Mouse (Mus musculus) thymus, postnatal 36 days (tissue): ENCODE results near the gene Nck2.
"Not testable (repeated sequence)": the region's sequence is repeated elsewhere in the genome, so short reads cannot be mapped to it uniquely, and the experiment has no call there.

Experiments
- DNase-seq, 2 experiments: peaks; one replicate each; pipeline ENCODE4 v3.0.0; 2022; ENCODE audit warnings: mixed read lengths in 2 of 2

The Nck2 gene

DNA sequence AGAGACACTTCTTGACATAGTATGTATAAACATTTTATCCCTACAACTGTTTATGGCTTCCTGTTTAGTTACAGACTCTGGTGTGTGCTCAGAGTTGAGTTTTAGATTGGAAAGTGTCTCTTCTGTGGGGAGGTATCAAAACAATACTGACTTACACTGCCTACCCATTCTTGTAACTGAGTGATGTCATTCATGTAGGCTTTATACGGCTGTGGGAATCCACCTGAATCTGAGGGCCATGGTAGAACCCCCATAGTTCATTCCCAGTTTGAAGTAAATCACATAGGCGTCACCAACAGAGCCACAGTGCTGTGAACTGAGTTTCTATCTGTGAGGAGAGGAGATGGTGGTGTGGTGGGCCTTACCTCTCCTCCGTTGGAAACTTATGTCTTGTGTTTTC, 92.6 kb downstream of the Nck2 start:
- no peak for DNase-seq

DNA sequence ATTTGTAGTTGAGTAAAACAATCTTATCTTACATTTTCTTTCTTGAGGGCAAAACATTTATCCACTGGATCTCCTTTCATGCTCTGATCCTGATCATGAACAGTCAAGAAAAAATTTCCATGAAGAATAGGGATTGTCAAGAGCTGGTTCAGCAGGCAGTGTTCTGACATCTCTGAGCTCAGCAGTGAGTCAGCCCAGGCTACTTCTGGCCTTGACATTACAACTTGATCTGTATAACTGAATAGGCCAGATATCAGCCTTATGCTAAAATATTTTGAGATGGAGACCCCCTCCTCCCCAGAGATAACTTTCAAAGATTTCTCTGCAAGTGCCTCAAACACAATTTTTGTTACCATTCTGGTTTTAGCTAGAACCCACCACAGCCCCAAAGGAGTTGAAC, 93.1 kb downstream of the Nck2 start:
- DNase-seq: no peak

DNA sequence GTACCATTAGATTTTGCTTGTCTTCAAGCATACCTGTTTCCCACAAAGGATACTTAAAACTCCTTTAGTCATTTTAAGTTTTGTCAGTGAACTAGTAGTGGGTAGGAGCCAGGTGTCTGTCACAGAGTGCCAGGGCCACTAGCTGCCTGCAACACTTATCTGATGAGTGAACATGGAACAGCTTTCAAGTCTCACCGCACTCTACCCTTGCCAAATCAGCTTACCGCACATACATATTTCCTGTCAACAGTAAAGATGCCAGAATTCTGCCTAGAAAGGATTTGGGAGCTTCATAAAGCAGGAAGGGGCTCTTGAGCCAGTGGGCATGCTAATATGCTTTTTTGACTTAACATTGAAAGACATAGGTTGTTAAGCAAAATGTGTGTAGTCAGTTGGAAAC, 94.3 kb downstream of the Nck2 start:
- DNase-seq: peak in 1 of 2 experiments; percentile 42

DNA sequence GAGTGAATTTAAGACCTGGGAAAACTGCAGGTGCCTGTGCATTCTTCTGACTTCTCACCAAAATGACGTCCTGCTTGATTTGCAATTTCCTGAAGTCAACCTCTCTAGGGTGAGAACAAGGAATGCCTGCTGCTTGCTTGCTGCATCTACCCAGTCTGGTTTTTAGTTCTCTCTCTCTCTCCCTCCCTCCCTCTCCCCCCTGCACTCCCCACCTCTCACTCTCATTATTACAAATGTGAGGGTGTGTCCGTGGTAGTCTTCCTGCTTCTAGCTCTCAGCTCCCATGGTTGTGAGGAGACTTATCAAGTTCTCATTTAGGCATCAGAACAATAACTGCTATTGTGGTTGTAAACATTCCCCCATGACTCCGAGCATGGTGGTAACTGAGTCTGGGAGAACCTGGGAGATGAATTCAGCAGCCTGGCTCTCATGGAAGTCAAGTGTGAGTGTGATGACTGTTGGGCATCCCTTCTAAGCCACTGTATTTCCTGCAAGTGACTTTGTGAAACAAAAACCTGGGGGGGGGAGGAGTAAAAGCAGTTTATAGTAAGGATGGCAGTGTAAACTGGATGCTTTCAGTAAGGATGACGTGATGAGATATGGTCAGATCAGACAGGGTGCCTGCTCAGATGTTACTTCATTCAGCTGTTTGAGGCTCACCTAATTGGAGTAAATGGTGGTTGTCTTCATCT, 95.5 kb downstream of the Nck2 start:
- DNase-seq: no peak

DNA sequence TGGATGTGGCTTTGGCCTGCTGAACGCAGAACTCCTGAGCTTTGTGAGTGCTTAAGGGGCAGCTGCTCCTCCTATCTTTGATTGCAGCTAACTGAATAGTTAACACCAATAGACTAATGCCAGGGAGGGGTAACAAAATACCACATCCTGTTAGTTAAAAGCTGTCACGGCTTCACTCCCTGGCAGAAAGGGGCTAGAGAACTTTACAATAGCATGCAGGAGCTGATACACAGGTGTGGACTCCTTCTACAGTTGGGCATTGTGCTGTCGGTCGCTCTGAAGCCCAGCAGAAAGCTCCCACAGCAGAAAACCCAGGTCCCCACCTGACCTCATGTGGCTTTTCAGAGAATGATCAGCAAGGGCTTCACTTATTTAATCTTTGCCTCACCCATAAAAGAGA, 98.0 kb downstream of the Nck2 start:
- peak; percentile 46 to 62 for DNase-seq

DNA sequence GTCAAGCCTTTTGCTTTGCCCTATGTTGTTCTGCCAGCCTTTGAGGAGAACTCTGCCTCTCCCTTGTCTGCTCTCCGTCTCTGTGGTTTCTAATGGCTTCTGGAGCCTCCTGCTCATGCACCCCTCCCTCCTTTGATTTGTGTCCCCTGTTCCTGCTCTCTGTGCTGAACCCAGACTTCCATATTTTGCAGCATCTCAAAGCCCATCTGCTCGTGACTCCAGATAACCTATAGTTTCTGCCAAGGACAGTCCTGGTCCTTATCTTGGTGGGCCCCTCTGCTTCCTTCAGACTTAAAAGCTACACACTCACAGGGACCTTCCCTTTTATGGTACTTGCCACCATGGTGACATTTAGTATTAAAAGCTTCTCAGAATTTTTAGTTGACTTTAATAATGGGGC, 103.3 kb downstream of the Nck2 start:
- no peak for DNase-seq

DNA sequence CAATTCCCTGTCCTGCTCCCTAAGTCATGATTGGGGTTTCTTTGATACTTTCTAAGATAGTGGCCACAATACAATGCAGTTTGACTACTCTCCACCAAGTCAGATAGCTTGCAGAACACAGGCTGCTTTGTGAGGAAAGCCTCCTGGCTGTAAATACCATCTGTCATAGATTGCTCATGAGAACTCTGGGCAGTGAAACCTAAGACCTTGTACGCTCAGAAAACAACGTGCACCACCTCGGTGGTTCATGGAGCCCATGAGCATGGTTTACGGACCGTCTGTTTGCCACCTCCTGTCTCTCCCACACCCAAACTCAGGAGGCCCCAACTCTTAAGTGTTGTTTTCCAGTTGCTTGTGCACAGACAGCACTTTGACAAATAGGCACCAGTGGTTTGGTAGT, 104.4 kb downstream of the Nck2 start:
- no peak for DNase-seq

DNA sequence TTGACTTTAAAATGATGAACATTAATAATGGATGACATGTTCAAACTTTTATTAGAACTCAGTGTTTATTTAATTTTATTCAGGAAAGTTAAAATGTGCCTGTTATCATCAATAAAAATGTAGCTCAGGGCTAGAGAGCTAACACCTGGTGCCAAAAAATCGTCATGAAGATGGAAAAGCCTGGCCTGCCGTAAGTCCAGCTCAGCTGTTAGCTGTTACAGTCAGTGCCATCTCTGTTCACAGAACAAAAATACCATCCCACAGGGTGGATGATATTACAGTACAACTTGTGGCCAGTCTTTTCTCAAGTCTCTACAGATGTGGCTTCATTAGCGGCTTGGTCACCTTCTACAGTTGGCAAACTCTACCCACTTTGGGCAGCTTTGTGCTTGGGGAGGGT, 106.1 kb downstream of the Nck2 start:
- no peak for DNase-seq

DNA sequence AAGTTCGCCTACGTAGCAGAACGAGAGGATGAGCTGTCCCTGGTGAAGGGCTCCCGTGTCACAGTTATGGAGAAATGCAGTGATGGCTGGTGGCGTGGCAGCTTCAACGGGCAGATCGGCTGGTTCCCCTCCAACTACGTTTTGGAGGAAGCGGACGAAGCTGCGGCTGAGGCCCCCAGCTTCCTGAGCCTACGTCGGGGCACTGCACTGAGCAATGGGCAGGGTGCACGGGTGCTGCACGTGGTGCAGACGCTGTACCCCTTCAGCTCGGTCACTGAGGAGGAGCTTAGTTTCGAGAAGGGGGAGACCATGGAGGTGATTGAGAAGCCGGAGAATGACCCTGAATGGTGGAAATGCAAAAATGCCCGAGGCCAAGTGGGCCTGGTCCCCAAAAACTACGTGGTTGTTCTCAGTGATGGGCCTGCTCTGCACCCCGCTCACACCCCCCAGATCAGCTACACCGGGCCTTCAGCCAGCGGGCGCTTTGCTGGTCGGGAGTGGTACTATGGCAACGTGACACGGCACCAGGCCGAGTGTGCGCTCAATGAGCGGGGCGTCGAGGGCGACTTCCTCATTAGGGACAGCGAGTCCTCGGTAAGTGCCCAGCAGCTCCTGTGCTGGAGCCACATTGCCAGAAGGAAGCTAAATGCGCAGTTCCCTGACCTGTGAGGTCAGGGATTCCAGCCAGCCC, 109.8 kb downstream of the Nck2 start:
- not testable (repeated sequence) for DNase-seq

DNA sequence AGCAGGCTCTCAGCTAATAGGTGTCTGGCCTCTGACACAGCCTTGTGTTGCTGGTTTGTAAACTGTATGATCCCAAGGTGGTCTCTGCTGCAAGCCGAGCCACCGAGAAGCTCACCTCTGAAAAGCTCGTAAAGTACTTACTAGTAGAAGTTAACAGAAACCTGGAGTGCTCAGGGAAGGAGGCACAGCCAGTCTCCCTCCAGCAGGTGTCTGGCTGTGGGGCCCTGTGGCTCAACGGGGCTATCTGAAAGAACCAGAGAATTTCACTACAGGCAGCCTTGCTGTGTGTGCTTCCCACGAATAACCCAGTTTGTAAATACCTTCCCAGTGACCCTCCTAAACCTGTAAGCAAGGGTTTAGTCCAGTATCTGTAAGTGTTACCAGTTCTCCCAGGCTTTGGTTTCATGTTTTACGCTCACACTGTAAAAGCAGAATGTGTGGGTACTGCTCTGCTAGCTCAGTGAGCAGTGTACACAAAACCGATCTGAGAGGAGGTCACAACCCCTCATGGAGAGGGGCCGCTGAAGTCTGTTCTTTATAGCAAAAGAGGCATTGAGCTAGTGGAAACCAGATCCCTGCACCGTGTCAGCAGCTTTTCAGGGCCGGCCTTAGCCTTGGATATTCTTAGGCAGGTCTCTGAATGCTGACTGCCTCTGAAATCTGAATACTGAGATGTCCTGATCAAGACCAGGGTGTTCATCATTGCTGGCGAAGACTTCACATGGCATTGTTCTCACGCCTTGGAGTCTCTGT, 111.0 kb downstream of the Nck2 start:
- DNase-seq: no peak

DNA sequence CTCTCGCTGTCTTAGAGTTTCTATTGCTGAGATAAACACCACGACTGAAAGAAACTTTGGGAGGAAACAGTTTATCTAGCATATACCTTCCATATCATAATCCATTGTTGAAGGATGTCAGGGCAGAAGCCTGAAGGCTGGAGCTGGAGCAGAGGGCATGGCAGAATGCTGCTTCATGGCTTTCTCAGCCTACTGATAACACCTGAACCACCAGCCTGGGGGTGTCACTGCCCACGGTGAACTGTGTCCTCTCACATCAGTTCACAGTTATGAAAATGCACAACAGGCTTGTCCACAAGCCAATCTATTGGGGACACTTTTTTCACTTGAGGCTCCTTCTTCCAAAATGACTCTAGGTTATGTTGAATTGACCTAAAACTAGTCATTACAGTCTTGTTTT, 114.0 kb downstream of the Nck2 start:
- no peak for DNase-seq

DNA sequence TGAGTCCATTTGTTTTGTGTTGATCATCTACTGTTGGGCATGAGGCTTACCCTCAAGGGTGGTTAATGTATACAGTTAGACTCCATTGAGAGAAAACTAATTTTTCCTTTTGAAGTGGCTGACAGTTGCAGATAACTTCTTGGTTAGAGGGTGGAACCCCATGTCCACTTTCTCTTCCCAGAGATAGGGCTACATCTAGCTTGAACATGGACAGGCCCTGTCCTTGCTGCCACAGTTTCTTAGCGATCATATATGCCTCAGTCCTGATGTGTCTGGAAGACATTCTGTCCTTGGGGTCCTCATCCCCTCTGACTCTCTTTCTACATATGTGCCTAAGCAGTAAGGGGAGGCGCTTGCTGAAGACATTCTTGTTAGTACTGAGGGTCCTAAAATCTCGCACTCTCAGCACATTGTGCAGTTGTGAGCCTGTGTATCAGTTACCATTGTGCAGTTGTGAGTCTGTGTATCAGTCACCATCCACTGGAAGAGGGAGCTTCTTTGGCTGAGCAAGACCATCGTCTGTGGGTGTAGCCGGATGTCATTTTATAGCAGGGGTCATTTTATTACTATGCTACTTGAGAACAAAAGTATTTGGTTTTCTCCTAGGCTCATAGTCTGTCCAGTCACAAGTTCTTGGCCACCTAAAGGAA, 114.8 kb downstream of the Nck2 start:
- DNase-seq: no peak

DNA sequence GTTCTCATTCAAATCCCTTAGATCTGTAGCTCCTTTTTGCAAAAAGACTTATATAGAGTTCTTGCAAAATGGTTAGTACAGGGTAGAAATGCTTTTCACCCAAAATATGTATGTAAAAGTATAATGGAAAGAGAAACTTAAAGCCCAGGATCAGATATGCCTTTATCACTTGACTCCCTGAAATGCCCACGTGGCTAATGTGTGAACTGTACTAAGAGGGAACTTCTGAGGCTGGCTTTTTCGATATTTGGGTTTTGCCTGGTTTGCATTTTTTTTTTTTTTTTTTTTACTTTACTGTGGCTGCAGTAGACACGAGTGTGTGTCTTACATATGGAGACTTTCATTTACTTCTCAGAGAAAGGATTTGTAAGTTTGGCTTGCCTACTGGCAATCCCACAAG, 116.7 kb downstream of the Nck2 start:
- no peak for DNase-seq

DNA sequence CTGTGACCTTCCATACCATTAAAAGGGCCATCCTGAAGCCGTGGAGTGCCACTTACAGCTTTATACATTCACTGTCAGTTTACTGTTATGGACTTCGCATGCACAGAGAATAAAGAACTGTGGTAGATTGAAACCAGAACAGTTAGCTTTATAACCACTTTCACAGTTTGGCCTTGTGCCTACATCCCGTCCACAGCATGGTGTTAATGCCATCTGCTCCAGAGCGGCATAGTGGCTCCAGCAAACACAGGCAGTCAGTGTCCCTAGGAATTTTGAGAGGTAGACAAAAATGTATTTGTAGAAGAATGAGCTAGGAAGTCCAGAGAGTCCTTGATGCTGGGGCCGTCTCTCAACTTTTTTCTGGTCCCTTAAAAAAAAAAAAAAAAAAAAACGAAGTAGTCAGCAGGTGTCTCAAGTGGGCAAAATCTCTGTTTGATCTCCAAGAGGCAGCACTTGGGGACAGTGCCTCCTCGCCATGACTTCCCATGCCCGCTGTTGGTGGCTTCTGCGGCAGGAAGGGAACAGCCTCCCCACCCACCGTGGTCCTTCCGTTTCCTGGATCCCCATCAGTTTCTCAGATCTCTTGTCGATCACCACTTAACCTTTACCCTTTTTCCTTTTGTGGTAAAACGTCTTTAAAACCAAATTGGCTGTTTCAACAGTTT, 117.8 kb downstream of the Nck2 start:
- peak; percentile 61 to 70 for DNase-seq

DNA sequence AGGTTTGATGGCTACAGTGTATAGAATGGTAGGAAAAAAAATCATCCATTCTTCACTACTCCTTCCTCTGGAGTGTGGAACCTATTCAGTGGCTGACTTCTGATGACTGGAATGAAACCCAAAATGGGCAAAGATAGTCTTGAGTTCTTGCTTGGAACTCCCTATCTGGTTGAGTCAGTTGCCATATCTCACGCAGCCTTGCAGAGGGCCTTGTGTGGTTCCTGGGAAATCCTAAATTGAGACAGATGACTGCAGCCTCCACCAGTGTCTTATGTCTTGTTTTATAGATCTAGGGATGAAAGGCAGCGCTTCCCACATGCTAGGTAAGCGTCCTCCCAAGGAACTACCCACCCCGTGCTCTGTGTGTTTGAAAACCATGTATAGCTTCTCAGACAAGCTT, 120.9 kb downstream of the Nck2 start:
- no peak for DNase-seq

DNA sequence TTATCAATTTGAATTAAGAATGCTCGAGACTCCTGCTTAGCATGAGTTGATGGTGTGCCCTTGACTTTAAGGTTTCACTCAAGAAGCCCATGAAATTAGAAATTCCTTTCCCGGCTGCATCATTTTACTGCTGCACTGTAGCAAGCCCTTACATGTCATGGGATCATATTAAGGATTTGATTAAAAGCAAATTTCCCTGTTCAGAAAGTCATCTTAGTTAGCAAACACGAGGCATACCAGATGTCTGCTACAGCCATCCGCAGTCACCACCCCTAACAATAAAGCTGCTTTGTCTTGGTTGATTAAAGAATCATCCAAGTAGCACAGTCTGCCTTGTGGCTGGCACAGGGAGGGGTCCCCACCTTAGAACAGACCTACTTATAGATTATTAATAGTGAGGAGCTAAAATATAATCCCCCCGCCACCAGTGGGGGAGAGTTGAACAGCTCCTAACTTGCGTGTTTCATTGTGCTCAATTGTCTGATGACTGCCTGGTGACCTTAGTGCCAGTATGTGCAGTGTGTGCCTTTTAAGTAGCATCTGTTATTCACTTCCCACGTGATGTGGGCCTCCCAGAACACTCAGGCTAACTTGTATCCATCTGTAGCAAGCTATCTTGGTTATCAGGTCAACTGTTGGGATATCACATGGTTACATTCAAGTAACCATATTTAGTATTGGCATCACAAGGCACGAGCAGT, 122.4 kb downstream of the Nck2 start:
- no peak for DNase-seq

DNA sequence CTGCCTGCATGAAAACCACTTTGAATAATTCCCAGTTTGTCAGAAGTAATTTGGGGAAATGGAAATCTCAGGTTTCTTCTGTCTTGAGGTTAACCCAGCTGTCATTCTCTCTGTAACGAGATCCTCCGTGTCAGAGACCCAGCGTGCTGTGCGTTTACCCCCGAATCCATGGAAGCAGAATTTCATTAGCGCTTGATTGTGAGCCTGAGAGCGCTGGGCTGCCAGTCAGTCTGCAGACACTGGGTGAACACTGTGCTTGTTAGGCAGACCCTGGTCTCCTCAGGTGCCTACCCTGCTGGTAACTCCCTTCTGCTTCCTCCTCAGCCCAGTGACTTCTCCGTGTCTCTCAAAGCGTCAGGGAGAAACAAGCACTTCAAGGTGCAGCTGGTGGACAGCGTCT, 124.4 kb downstream of the Nck2 start:
- no peak for DNase-seq

DNA sequence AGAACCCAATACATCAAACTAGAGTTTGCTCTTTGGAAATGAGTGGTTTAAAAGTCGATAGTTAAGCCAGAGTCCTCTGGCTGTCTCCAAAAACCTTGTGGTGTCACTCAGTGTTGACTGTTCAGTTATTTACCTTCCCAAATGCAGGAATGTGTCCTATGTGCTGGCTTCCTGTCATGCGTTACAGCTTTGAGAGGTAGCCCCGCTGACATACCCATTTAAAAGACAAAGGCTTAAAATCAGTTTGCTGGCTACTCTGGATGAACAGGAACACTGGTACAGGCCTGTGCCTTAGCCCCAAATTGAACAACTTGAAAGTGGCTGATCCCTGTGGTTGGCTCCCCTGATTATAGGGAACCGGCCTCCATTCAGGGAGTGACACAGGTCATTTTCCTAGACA, 126.7 kb downstream of the Nck2 start:
- no peak for DNase-seq

DNA sequence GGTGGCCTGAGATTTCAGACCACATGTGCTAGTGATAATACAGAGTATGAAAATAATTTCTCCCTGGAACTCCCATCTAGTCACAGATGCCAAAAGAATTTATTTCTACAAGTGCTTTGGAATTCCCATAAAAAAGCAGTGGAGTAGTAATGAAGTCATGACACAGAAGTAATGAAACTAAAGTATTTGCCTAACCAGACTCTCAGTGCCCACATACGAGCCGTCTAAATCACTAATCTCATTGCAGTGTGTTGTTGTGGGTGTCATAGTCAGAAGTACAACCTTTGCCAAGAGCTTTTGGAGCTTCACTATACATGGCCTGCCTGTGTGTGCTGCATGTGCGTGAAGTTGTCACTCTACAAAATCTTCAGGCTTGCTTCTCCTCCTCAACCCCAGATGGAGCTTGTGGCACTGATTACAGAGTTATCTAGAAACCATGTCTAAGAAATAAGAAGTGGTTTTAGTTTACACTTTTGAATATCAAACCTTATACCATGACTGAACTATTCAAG, 130.5 kb downstream of the Nck2 start:
- no peak for DNase-seq

DNA sequence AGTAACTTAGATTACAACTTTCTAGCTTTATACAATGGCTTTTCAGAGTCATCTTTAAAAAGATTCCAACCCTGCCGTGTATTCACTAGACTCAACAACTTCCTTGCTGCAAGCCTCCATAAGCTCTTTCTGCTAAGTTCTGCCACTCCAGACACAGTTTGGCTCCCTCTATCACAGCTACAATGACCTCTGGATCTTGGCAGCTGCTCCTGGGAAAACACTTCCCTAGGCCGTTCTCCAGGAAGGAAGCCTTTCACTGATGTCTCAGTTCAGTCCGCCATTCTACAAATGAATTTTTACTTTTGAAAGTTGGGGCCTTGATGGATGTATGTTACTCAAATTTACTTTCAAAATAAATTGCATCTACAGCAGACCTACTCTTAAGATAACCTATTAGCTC, 133.0 kb downstream of the Nck2 start:
- no peak for DNase-seq

DNA sequence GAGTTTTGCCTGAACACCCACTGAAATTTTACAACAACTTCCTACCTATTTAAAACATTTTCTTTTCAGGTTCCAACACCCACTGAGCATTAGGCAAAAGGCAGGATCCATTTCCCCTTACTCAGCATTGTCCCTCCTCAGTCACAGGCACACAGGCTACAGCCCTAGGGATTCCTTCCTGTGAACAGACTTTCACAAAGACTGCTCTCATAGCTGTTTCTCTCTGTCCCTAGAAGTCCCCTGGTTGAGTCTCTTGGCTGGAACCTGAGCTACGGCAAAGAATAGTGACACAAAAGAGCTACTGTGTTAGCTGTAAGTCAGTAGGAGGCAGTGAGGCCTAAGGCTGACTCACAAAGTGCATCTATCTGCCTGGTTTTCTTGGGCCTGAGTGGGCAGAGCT, 139.2 kb downstream of the Nck2 start:
- DNase-seq: no peak

DNA sequence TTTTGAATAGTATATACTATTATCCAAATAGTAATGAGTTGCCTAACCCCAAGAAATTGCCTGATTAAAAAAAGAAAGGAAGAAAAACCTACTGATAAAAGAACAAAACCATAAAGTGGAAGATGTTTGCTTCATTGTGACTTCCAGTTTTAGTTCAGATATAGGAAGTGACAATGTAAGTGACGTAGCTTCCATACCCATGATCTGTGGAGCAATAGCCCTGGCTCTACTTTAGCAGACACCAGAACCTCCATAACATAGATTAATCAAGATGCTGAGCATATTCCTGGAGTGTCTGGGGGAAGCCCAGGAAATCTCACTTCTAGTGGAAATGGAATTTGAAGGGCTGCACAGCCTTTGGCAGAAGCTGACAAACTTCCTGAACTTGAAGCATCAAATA, 144.6 kb downstream of the Nck2 start:
- DNase-seq: no peak
